Mouse (Mus musculus) regulatory T cell (primary cell): ENCODE data around the gene Prss16.

Source experiments
- in situ Hi-C: fragments of 300-600 bp; cut with MboI, MseI; formaldehyde crosslinking; loops from one replicate; pipeline ENCODE4 v1.15.1; 2025; ENCODE audit warnings: high pct_unique_total_duplicates

Prss16 gene

GRCm38 (mm10) chr13:21974726-21975473 lies 34.6 kb downstream of the Prss16 start:
- in situ Hi-C loops: loop anchor here (5.0 kb wide), 1 partner anchor 52 kb away; no protein-coding TSS in a partner anchor

- in situ Hi-C loops: loop anchor here (5.0 kb wide), 1 partner anchor 53 kb away; no protein-coding TSS in a partner anchor
Observed at GRCm38 (mm10) chr13:21974221-21974725, 35.3 kb downstream of the Prss16 start.

- in situ Hi-C loops: loop anchor here (5.0 kb wide), 1 partner anchor 56 kb away; no protein-coding TSS in a partner anchor
Observed at GRCm38 (mm10) chr13:21971641-21972040, 37.9 kb downstream of the Prss16 start.

GRCm38 (mm10) chr13:21969816-21970215 lies 39.7 kb downstream of the Prss16 start:
- in situ Hi-C loops: loop anchor here (5.0 kb wide), 1 partner anchor 57 kb away; no protein-coding TSS in a partner anchor

GRCm38 (mm10) chr13:21969269-21969668 lies 40.3 kb downstream of the Prss16 start:
- in situ Hi-C loops: no loop called here
